9 mouse cellular contexts compared by ENCODE assay signal in genomic region chr2:34784085-34784484, GRCm38 (mm10). TPM values are rescaled to one million over a fixed set of nuclear protein-coding genes. Genes with fewer than 3 reads are reported as not detected.
DNase-seq lines count a peak whose midpoint lies in the region; ATAC-seq lines count a peak whose summit lies in the region.
"Had no signal": no experiment of that assay in that cellular context is flagged by ENCODE, and none has a peak within 500 bp of the region (broad histone marks: within the 10 kb centered on the region; RNA-seq: fewer than 3 reads in every experiment).

No protein-coding gene starts in this region.

- 83% methylated on average over 2 of the region's 2 CpGs for WGBS in embryonic facial prominence, embryonic 11.5 days

- no peaks in the 10 kb centered on the region for H3K4me1 ChIP-seq in embryonic facial prominence, embryonic 11.5 days (ENCODE audit: control insufficient read depth, insufficient read depth, low read length)
- H3K4me1 ChIP-seq: hindbrain, embryonic 15.5 days had no signal

- H3K9ac ChIP-seq in embryonic facial prominence, embryonic 11.5 days (replicated peaks; ENCODE audit: low read length) = no peak overlapping the region
- H3K9ac ChIP-seq: hindbrain, embryonic 15.5 days had no signal

- H3K27me3 ChIP-seq in embryonic facial prominence, embryonic 11.5 days (ENCODE audit: control insufficient read depth, insufficient read depth, low read length) = no peaks in the 10 kb centered on the region
- H3K27me3 ChIP-seq: hindbrain, embryonic 15.5 days had no signal

- H3K9me3 ChIP-seq in embryonic facial prominence, embryonic 11.5 days (replicated peaks; ENCODE audit: control insufficient read depth, low read length) = no peaks in the 10 kb centered on the region
- H3K9me3 ChIP-seq: hindbrain, embryonic 15.5 days had no signal

- no peak for ATAC-seq in embryonic facial prominence, embryonic 11.5 days (replicated peaks; ENCODE audit: insufficient number of reproducible peaks, low FRiP score, low TSS enrichment, low read depth)
- ATAC-seq in monocyte, adult 5-6 weeks (replicated peaks; ENCODE audit: insufficient number of reproducible peaks, low FRiP score, low TSS enrichment, poor library complexity, severe bottlenecking) = peak; percentile 84

- H3K27ac ChIP-seq in embryonic facial prominence, embryonic 11.5 days (replicated peaks; ENCODE audit: low read depth, low read length) = no peak overlapping the region
- H3K27ac ChIP-seq: hindbrain, embryonic 15.5 days had no signal

- no peak overlapping the region for H3K4me2 ChIP-seq in embryonic facial prominence, embryonic 11.5 days (ENCODE audit: low read depth, low read length)
- H3K4me2 ChIP-seq: hindbrain, embryonic 15.5 days had no signal

- DNase-seq in cerebellum, postnatal 10 days = peak; percentile 55 to 61
- no peak for DNase-seq in cerebellum, adult 9-11 months
- peak; percentile 35 to 53 for DNase-seq in right cerebral cortex, adult 2 months (ENCODE audit: low spot score in 2 of 2)
- no peak for DNase-seq in right cerebral cortex, adult 18-20 months
- peak; percentile 30 for DNase-seq in embryonic facial prominence, embryonic 11.5 days (ENCODE audit: low spot score)
- DNase-seq in kidney, postnatal 25 days = peak; percentile 54 to 56
- no peak for DNase-seq in layer of hippocampus, postnatal 14 days (ENCODE audit: low spot score in 2 of 2)

- H3K4me3 ChIP-seq in embryonic facial prominence, embryonic 11.5 days (ENCODE audit: low read depth, low read length) = no peak overlapping the region
- H3K4me3 ChIP-seq: hindbrain, embryonic 15.5 days had no signal

- H3K36me3 ChIP-seq in embryonic facial prominence, embryonic 11.5 days (replicated peaks; ENCODE audit: control insufficient read depth, insufficient read depth, low read depth, low read length) = no peaks in the 10 kb centered on the region; the same call in none of the 2 replicates

RNA-seq across cellular contexts. Expression of gene Hspa5, which starts 12.3 kb away (rescaled TPM):
- 1,023 and 1,118 TPM in 2 replicates for polyA plus RNA-seq in embryonic facial prominence, embryonic 11.5 days (2014; fragmentation: Nextera tagmentation; extraction: Ambion mirVana)
- total RNA-seq in monocyte, adult 5-6 weeks (2017) = 1,019 to 1,135 TPM (median 1,112 TPM) in 3 replicates
- 100 to 1,000 TPM; 278 to 351 TPM for total RNA-seq in layer of hippocampus, postnatal 14 days (2021)

RNA-seq across cellular contexts. Expression of gene Rabepk, which starts 15.6 kb away (rescaled TPM):
- polyA plus RNA-seq in embryonic facial prominence, embryonic 11.5 days (2014; fragmentation: Nextera tagmentation; extraction: Ambion mirVana) = 34.5 and 40.2 TPM in 2 replicates
- 11.9 to 17.3 TPM (median 17.2 TPM) in 3 replicates for total RNA-seq in monocyte, adult 5-6 weeks (2017)
- total RNA-seq in layer of hippocampus, postnatal 14 days (2021) = 10 to 100 TPM; 22.7 to 28.5 TPM

RNA-seq across cellular contexts. Expression of gene Gapvd1, which starts 29.1 kb away (rescaled TPM):
- 92.5 and 96.3 TPM in 2 replicates for polyA plus RNA-seq in embryonic facial prominence, embryonic 11.5 days (2014; fragmentation: Nextera tagmentation; extraction: Ambion mirVana)
- 98.2 to 140 TPM (median 107 TPM) in 3 replicates for total RNA-seq in monocyte, adult 5-6 weeks (2017)
- total RNA-seq in layer of hippocampus, postnatal 14 days (2021) = 100 to 1,000 TPM; 106 to 107 TPM

RNA-seq across cellular contexts. Expression of gene Fbxw2, which starts 42.0 kb away (rescaled TPM):
- polyA plus RNA-seq in embryonic facial prominence, embryonic 11.5 days (2014; fragmentation: Nextera tagmentation; extraction: Ambion mirVana) = 66.3 and 71.2 TPM in 2 replicates
- total RNA-seq in monocyte, adult 5-6 weeks (2017) = 116 to 145 TPM (median 118 TPM) in 3 replicates
- 10 to 100 TPM; 87.7 to 88.8 TPM for total RNA-seq in layer of hippocampus, postnatal 14 days (2021)

RNA-seq across cellular contexts. Expression of gene Gm34653, which starts 48.7 kb away (rescaled TPM):
- 0.33 TPM in 1 of 2 replicates, not detected in the other for polyA plus RNA-seq in embryonic facial prominence, embryonic 11.5 days (2014; fragmentation: Nextera tagmentation; extraction: Ambion mirVana)
- total RNA-seq in monocyte, adult 5-6 weeks (2017) = not detected in 3 replicates
- not detected for total RNA-seq in layer of hippocampus, postnatal 14 days (2021)
- polyA plus RNA-seq: hindbrain, embryonic 15.5 days had no signal

Comparison
In these comparisons a context has a peak if more than half of its experiments do, and no peak if none do; other contexts are left out.
1. DNase-seq: peak in cerebellum, postnatal 10 days (2 of 2), right cerebral cortex, adult 2 months (2 of 2), embryonic facial prominence, embryonic 11.5 days (single experiment) and kidney, postnatal 25 days (2 of 2); none in cerebellum, adult 9-11 months (single experiment), right cerebral cortex, adult 18-20 months (single experiment) and layer of hippocampus, postnatal 14 days (0 of 2).